7 mouse cellular contexts compared by ENCODE assay signal in the genomic region with DNA sequence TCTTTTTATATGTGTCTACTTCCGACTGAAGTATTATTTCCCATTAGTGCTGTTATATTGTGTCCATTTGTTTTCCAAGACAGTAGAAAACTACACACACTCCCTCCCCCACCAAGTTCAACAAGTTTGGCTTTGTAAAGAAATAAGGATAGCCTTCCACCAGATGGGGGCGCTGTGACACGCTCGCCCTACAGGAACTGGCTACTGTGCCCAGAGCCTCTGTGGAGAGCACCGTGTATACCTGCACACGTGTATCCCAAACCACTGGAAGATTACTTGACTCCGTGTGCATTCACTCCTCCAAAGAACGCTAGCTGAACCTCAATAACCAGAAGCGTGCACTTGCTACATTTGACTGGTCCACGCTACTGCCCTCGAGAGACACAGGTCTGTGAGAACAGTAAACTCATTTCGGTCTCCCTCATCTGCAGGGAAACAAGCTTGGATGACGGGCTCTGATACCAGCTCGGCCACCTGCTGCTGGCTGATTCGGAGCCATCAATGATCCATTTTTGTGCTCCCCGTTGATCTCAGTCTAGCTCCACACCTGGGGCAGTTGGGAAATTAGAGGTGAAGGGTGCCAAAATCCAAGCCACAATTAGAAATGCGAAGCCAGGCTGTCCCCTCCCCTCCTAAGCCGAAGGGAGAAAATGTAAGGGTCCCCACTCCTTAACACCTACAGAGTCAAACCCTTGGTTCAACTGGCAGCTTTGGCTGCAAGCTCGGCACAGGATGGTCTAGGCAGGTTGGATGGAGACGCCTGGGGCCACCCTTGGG. TPM values are rescaled to one million over a fixed set of nuclear protein-coding genes. Genes with fewer than 3 reads are reported as not detected.
DNase-seq lines count a peak whose midpoint lies in the region; ATAC-seq lines count a peak whose summit lies in the region.

A gene (plus strand): TSS at position 224 of the 777 bp plus-strand sequence.

- H3K9me3 ChIP-seq in forebrain, embryonic 10.5 days, result no peaks in the 10 kb centered on the region

- peak within 1 kb of the TSS; percentile 74 for H3K27ac ChIP-seq in forebrain, embryonic 10.5 days

- peaks cover 34% of the 10 kb centered on the region for H3K27me3 ChIP-seq in forebrain, embryonic 10.5 days (ENCODE audit: poor library complexity, severe bottlenecking)

- DNase-seq in Muller cell, postnatal 12 days (ENCODE audit: inconsistent ontology term), result peak; percentile 76
- peak; percentile 68 for DNase-seq in c-Kit-negative CD71-positive TER-119-positive erythroid progenitor cells, embryonic 14.5 days (ENCODE audit: low read depth, low spot score)
- DNase-seq in forebrain, embryonic 10.5 days (ENCODE audit: extremely low spot score, low spot score), result peak; percentile 72
- DNase-seq in heart, postnatal 14 days, result peak; percentile 82 to 86
- peak; percentile 80 to 86 for DNase-seq in kidney, postnatal 4 days
- DNase-seq in spleen, adult 18-20 months, result peak; percentile 70 to 82

- WGBS in forebrain, embryonic 10.5 days, result 2% methylated on average over 20 of the region's 20 CpGs

- peak; percentile 64 for ATAC-seq in megakaryocyte progenitor cell, adult 5-6 weeks (replicated peaks; ENCODE audit: poor library complexity)

- H3K4me1 ChIP-seq in forebrain, embryonic 10.5 days, result peaks cover 23% of the 10 kb centered on the region

- no peaks in the 10 kb centered on the region for H3K36me3 ChIP-seq in forebrain, embryonic 10.5 days (replicated peaks)

- intact Hi-C loops in heart, postnatal 14 days (cut with DNase I), result no loop called here

- H3K4me3 ChIP-seq in forebrain, embryonic 10.5 days, result peak within 1 kb of the TSS; percentile 51

RNA-seq across cellular contexts. Expression of the gene that starts here (rescaled TPM):
- polyA plus RNA-seq in forebrain, embryonic 10.5 days (2016; fragmentation: Nextera tagmentation; extraction: Ambion mirVana), result 9.2 and 11.0 TPM in 2 replicates
- total RNA-seq in heart, postnatal 14 days (2021), result 10 to 100 TPM; 13.0 to 14.4 TPM
- 167 and 177 TPM in 2 replicates for total RNA-seq in megakaryocyte progenitor cell, adult 5-6 weeks (2015)
- total RNA-seq in megakaryocyte progenitor cell, adult 5-6 weeks (2017), result 159 and 166 TPM in 2 replicates

Comparison
In these comparisons a context has a peak if more than half of its experiments do, and no peak if none do; other contexts are left out.
1. Peak in every context shown above with its lines: DNase-seq, ATAC-seq, H3K4me3 ChIP-seq and H3K27ac ChIP-seq.
2. RNA of the gene that starts here (total RNA-seq): 159 to 177 TPM in megakaryocyte progenitor cell, adult 5-6 weeks; 13.0 to 14.4 TPM in heart, postnatal 14 days; every median in the first group is over 10 times any median in the second.